Mouse (Mus musculus) liver, embryonic 13.5 days (tissue): ENCODE data around the gene Boc. TPM values are rescaled to one million over a fixed set of nuclear protein-coding genes. Genes with fewer than 3 reads are reported as not detected.

ENCODE experiments used
- ATAC-seq: fragments of 200-750 bp; cut with Nextera tagmentation; 2 replicates; pipeline ENCODE4 v1.8.0; 2017; ENCODE audit warnings: low read depth, mild to moderate bottlenecking, moderate number of reproducible peaks, moderate library complexity
- DNase-seq: peaks from one replicate; pipeline ENCODE4 v3.0.0; 2022
- H3K27ac ChIP-seq: fragments of 300-500 bp; sonication (generic); 2 replicates; pipeline ENCODE4 v1.5.1; 2015; ENCODE audit warnings: moderate library complexity, mild to moderate bottlenecking, inconsistent platforms
- H3K27me3 ChIP-seq: fragments of 300-500 bp; sonication (generic); 2 replicates; pipeline ENCODE4 v1.6.1; 2015; ENCODE audit warnings: mild to moderate bottlenecking, inconsistent platforms
- H3K36me3 ChIP-seq: fragments of 300-500 bp; sonication (generic); 2 replicates; pipeline ENCODE4 v1.6.1; 2015; ENCODE audit warnings: mild to moderate bottlenecking, inconsistent platforms
- H3K4me1 ChIP-seq: fragments of 300-500 bp; sonication (generic); replicated peaks from 2 replicates; pipeline ENCODE4 v1.6.1; 2015; ENCODE audit warnings: inconsistent platforms
- H3K4me2 ChIP-seq: fragments of 300-500 bp; sonication (generic); 2 replicates; pipeline ENCODE4 v1.6.1; 2015; ENCODE audit warnings: inconsistent platforms, mild to moderate bottlenecking, moderate library complexity
- H3K4me3 ChIP-seq: fragments of 300-500 bp; sonication (generic); replicated peaks from 2 replicates; pipeline ENCODE4 v1.5.1; 2015; ENCODE audit warnings: mild to moderate bottlenecking, inconsistent platforms
- H3K9ac ChIP-seq: fragments of 300-500 bp; sonication (generic); 2 replicates; pipeline ENCODE4 v1.6.1; 2015; ENCODE audit warnings: mild to moderate bottlenecking, inconsistent platforms
- H3K9me3 ChIP-seq: fragments of 300-500 bp; sonication (generic); replicated peaks from 2 replicates; pipeline ENCODE4 v1.6.1; 2016; ENCODE audit warnings: inconsistent platforms
- WGBS: fragments of 180-500 bp; shearing (Covaris S2); methylation state at CpG from one replicate; pipeline ENCODE4 v1.1.7; 2015; ENCODE audit not compliant: insufficient replicate concordance; 5-methylcytosine and 5-hydroxymethylcytosine counted together
- polyA plus RNA-seq: library from polyadenylated mRNA; unstranded; fragments of >200 nt; fragmentation: Nextera tagmentation; extraction: Ambion mirVana; gene quantifications from 2 replicates; pipeline ENCODE4 v1.2.1, GENCODE M21; 2015

The Boc gene
- polyA plus RNA-seq, 1 experiment from 2014 or later = 0.65 TPM

DNA sequence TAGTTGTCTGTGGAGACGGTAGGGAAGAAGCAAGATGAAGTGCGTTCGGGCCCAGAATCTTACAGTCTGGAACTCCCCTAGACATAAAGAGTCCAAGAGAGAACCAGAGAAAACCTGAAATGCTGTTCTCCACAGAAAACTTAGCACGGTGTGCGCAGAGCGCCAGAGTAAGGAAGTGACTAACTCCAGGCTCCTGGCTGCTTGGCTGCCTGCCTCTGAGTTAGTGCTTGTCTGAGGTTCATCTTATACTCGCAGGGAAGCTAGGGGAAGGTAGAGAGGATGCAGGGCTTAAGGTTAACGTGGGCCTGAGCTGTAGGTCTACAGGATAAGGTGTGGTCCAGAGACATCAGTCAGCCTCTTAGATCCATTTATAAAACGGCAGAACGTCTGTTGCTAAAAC lies 56.9 kb downstream of the Boc start:
- H3K9me3 ChIP-seq = no peaks in the 10 kb centered on the region
- no peaks in the 10 kb centered on the region for H3K4me1 ChIP-seq
- no peaks in the 10 kb centered on the region for H3K27me3 ChIP-seq
- DNase-seq = no peak
- ATAC-seq = no peak
- H3K9ac ChIP-seq = no peak overlapping the region
- 72% methylated on average over 10 of the region's 10 CpGs for WGBS
- H3K4me2 ChIP-seq = no peak overlapping the region
- H3K27ac ChIP-seq = no peak overlapping the region
- H3K36me3 ChIP-seq = no peaks in the 10 kb centered on the region
- H3K4me3 ChIP-seq = no peak overlapping the region

- no peak overlapping the region for H3K4me2 ChIP-seq
- H3K4me3 ChIP-seq = no peak overlapping the region
- no peaks in the 10 kb centered on the region for H3K27me3 ChIP-seq
- H3K9ac ChIP-seq = no peak overlapping the region
- no peaks in the 10 kb centered on the region for H3K9me3 ChIP-seq
- no peak overlapping the region for H3K27ac ChIP-seq
- WGBS = 57% methylated on average over 3 of the region's 3 CpGs
- DNase-seq (no peak), ATAC-seq (no peak)
- no peaks in the 10 kb centered on the region for H3K36me3 ChIP-seq
- H3K4me1 ChIP-seq = no peaks in the 10 kb centered on the region
These were observed 60.2 kb downstream of the Boc start for GRCm38 (mm10) chr16:44498447-44498846.

- DNase-seq (no peak), ATAC-seq (no peak)
- Histone ChIP-seq H3K4me3 (no peak overlapping the region), H3K4me2 (no peak overlapping the region), H3K27me3 (no peaks in the 10 kb centered on the region), H3K9ac (no peak overlapping the region), H3K36me3 (no peaks in the 10 kb centered on the region), H3K27ac (no peak overlapping the region), H3K4me1 (no peaks in the 10 kb centered on the region), H3K9me3 (no peaks in the 10 kb centered on the region)
- 45% methylated on average over 15 of the region's 15 CpGs for WGBS
These were observed 61.7 kb downstream of the Boc start for GRCm38 (mm10) chr16:44496971-44497464.

- Histone ChIP-seq H3K4me3 (no peak overlapping the region), H3K4me2 (no peak overlapping the region), H3K27me3 (no peaks in the 10 kb centered on the region), H3K9ac (no peak overlapping the region), H3K4me1 (no peaks in the 10 kb centered on the region), H3K36me3 (no peaks in the 10 kb centered on the region), H3K27ac (no peak overlapping the region), H3K9me3 (no peaks in the 10 kb centered on the region)
- no peak for DNase-seq
- no peak for ATAC-seq
- WGBS = 38% methylated on average over 8 of the region's 8 CpGs
These were observed 64.1 kb downstream of the Boc start for GRCm38 (mm10) chr16:44494441-44495108.

DNA sequence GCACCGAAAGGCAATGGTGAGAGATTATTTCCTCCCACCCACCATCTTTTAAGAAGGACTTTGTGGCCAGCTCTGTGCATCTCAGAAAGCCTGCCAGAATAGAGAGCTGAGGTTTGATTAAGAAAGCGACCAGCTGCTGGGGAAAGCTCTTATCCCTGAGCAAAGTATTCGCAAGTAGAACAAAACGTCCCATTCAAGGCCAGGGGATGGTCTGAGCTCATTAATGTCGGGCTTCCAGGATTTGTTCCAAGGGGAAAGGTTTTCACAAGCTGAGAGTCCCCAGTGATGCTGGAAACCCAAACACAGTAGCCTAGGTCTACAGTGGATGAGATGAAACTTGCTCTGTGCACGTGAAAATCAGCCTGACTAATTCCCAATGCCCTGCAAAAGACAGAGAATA lies 64.8 kb downstream of the Boc start:
- ATAC-seq (no peak), DNase-seq (no peak)
- Histone ChIP-seq H3K27ac (no peak overlapping the region), H3K4me3 (no peak overlapping the region), H3K4me2 (no peak overlapping the region), H3K9ac (no peak overlapping the region), H3K4me1 (no peaks in the 10 kb centered on the region), H3K9me3 (no peaks in the 10 kb centered on the region), H3K27me3 (no peaks in the 10 kb centered on the region), H3K36me3 (no peaks in the 10 kb centered on the region)
- WGBS = 54% methylated on average over 6 of the region's 6 CpGs

DNA sequence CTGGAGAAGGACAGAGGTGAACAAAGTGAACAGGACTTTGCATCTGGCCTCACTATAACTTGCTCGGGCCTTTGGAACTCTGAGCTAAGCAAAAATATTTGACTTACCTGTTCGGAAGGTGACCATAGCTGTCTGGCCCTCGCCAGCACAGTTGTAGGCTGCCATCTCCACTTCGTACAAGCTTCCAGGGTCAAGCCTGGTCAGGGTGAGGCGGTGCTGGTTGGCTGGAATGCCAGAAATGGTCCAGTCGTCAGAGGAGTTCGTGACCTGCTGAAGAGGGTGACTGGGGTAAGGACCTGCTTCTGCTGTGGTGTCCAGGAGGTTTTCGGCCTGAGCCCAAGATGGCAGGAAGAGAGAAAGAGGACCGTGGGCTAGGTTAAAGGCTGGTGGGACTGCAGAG lies 66.0 kb downstream of the Boc start:
- no peaks in the 10 kb centered on the region for H3K4me1 ChIP-seq
- H3K4me2 ChIP-seq = no peak overlapping the region
- H3K4me3 ChIP-seq = no peak overlapping the region
- no peaks in the 10 kb centered on the region for H3K9me3 ChIP-seq
- DNase-seq (no peak), ATAC-seq (no peak)
- 59% methylated on average over 9 of the region's 9 CpGs for WGBS
- H3K9ac ChIP-seq = no peak overlapping the region
- no peak overlapping the region for H3K27ac ChIP-seq
- H3K27me3 ChIP-seq = no peaks in the 10 kb centered on the region
- no peaks in the 10 kb centered on the region for H3K36me3 ChIP-seq

DNA sequence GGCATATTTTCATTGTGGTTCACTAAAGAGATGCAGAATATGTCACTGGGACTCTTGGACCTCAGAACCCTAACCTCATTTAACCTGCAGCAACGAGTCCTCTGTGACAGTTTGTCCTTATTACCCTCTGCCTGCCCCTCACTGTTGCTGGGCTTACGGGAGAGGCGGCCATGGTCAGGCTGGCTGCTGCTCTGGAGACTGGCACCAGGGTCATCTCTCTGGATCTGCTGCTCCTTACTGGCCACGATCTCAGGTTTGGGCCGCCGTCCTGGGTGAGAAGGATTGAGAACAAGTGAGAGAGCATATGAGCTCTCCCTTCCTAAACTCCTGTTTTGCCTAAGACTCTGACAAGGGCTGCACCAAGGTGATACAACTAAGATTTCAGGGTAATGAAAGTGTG lies 66.5 kb downstream of the Boc start:
- ATAC-seq (no peak), DNase-seq (no peak)
- 68% methylated on average over 6 of the region's 6 CpGs for WGBS
- H3K4me2 ChIP-seq = no peak overlapping the region
- H3K9me3 ChIP-seq = no peaks in the 10 kb centered on the region
- H3K36me3 ChIP-seq = no peaks in the 10 kb centered on the region
- no peaks in the 10 kb centered on the region for H3K4me1 ChIP-seq
- H3K27me3 ChIP-seq = no peaks in the 10 kb centered on the region
- H3K4me3 ChIP-seq = no peak overlapping the region
- H3K27ac ChIP-seq = no peak overlapping the region
- H3K9ac ChIP-seq = no peak overlapping the region

GRCm38 (mm10) chr16:44491051-44491450 lies 67.6 kb downstream of the Boc start:
- Histone ChIP-seq H3K4me2 (no peak overlapping the region), H3K27ac (no peak overlapping the region), H3K27me3 (no peaks in the 10 kb centered on the region), H3K36me3 (no peaks in the 10 kb centered on the region), H3K9me3 (no peaks in the 10 kb centered on the region), H3K4me1 (no peaks in the 10 kb centered on the region), H3K9ac (no peak overlapping the region), H3K4me3 (no peak overlapping the region)
- WGBS = 73% methylated on average over 9 of the region's 9 CpGs
- ATAC-seq (no peak), DNase-seq (no peak)

DNA sequence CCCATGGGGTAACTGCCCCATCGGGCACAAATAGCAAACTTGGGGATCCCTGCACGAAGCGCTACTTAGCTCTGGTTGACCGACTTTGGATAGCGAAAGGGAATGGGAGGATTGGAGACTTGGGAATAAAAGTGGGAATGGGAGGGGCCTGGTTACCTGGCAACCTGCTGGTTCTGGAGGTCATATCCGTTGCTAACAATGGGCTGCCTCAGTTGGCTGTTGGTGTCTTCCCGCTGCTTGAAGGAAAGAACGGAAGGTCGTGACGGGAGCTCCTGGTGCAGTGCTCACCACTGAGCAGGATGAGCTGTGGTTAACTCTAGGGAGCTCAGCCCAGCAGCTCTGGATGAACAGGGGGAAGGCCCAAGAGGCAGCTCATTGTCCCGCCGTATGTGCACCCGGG lies 71.5 kb downstream of the Boc start:
- no peak overlapping the region for H3K9ac ChIP-seq
- no peak for DNase-seq
- 73% methylated on average over 13 of the region's 13 CpGs for WGBS

DNA sequence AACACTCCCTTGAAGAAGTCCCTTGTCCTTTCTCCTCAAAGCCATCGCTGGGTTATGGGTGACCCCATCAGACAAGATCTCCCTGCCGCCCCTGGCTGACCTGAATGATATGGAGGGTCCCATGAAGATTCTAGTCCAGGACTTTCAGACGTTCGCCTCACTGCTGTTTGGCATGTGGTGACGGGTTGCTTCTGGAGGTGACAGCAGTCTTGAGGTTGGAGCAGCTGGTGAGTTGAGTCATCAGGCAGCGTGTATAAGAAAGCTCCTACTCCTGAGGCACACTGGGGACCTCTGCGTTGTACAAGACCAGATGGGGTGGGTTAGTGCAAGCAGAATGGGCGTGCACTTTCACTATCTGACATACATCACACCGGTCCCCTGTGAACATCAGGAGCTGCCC lies 72.1 kb downstream of the Boc start:
- DNase-seq = no peak
- no peak overlapping the region for H3K4me2 ChIP-seq
- H3K9ac ChIP-seq = no peak overlapping the region
- no peaks in the 10 kb centered on the region for H3K4me1 ChIP-seq
- H3K9me3 ChIP-seq = no peaks in the 10 kb centered on the region
- H3K36me3 ChIP-seq = no peaks in the 10 kb centered on the region
- H3K27me3 ChIP-seq = no peaks in the 10 kb centered on the region
- no peak for ATAC-seq
- 64% methylated on average over 9 of the region's 9 CpGs for WGBS
- H3K4me3 ChIP-seq = no peak overlapping the region
- no peak overlapping the region for H3K27ac ChIP-seq

More for the DNA sequence above, 71.5 kb downstream of the Boc start:
- Histone ChIP-seq H3K36me3 (no peaks in the 10 kb centered on the region), H3K4me1 (no peaks in the 10 kb centered on the region), H3K4me2 (no peak overlapping the region), H3K27ac (no peak overlapping the region), H3K4me3 (no peak overlapping the region), H3K27me3 (no peaks in the 10 kb centered on the region), H3K9me3 (no peaks in the 10 kb centered on the region)
- no peak for ATAC-seq

GRCm38 (mm10) chr16:44485691-44486090 lies 73.0 kb downstream of the Boc start:
- Histone ChIP-seq H3K9ac (no peak overlapping the region), H3K27me3 (no peaks in the 10 kb centered on the region), H3K4me1 (no peaks in the 10 kb centered on the region), H3K9me3 (no peaks in the 10 kb centered on the region), H3K27ac (no peak overlapping the region), H3K4me3 (no peak overlapping the region), H3K4me2 (no peak overlapping the region), H3K36me3 (no peaks in the 10 kb centered on the region)
- 75% methylated on average over 8 of the region's 8 CpGs for WGBS
- ATAC-seq = no peak
- DNase-seq = no peak

DNA sequence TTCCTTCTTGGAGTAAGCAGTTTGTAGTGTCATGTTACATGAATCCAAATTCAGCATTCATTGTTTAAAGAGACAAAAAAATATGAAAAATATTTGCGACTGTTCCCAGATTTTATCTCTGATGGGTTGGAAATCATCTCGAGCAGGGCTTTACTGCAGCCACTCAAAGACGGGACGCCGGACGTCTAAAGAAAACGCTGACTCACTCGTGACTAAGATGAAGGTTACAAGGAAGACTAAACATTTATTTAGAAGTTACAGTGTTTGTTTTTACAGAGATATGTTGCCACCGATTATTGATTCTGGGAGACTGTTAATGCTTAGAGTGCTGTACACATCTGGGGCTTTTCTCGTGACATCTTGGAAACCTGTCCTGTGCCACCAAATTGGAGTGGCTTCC lies 73.9 kb downstream of the Boc start:
- no peaks in the 10 kb centered on the region for H3K36me3 ChIP-seq

More for the DNA sequence above, 73.9 kb downstream of the Boc start:
- Histone ChIP-seq H3K9ac (no peak overlapping the region), H3K4me3 (no peak overlapping the region), H3K27ac (no peak overlapping the region), H3K9me3 (no peaks in the 10 kb centered on the region), H3K27me3 (no peaks in the 10 kb centered on the region), H3K4me1 (no peaks in the 10 kb centered on the region), H3K4me2 (no peak overlapping the region)
- DNase-seq (no peak), ATAC-seq (no peak)
- 56% methylated on average over 10 of the region's 10 CpGs for WGBS
